In genomic region chr17:84386176-84386575, GRCm38 (mm10) we compare ENCODE assay signal across 18 mouse cellular contexts.
DNase-seq lines count a peak whose midpoint lies in the region; ATAC-seq and TF ChIP-seq lines count a peak whose summit lies in the region.
"Had no signal": no experiment of that assay in that cellular context is flagged by ENCODE, and none has a peak within 500 bp of the region (broad histone marks: within the 10 kb centered on the region; RNA-seq: fewer than 3 reads in every experiment).

No protein-coding gene starts in this region.

- WGBS in stomach, embryonic 15.5 days, result 73% methylated on average over 4 of the region's 4 CpGs
- WGBS in stomach, postnatal 0 days, result 63% methylated on average over 4 of the region's 4 CpGs
- 86% methylated on average over 4 of the region's 4 CpGs for WGBS in kidney, embryonic 15.5 days

- ATAC-seq in erythroblast, adult 5-6 weeks (replicated peaks; ENCODE audit: low FRiP score, poor library complexity, severe bottlenecking), result 0 out of 2 replicates have a peak, but pooled peaks have one; percentile 25
- no peak for ATAC-seq in stomach, embryonic 15.5 days (ENCODE audit: insufficient read depth, low FRiP score, low read depth)
- ATAC-seq in stomach, postnatal 0 days (ENCODE audit: low FRiP score, low TSS enrichment), result peak; percentile 68; the same call in 1 of the 2 replicates
- no peak for ATAC-seq in monocyte, adult 5-6 weeks (replicated peaks; ENCODE audit: insufficient number of reproducible peaks, low FRiP score, low TSS enrichment, poor library complexity, severe bottlenecking)
- ATAC-seq in kidney, embryonic 15.5 days (replicated peaks; ENCODE audit: low FRiP score), result no peak
- ATAC-seq: forebrain, embryonic 14.5 days had no signal

- H3K9ac ChIP-seq in stomach, embryonic 15.5 days, result no peak overlapping the region
- no peak overlapping the region for H3K9ac ChIP-seq in stomach, postnatal 0 days (ENCODE audit: low read length)
- no peak overlapping the region for H3K9ac ChIP-seq in kidney, embryonic 15.5 days
- H3K9ac ChIP-seq: embryonic facial prominence, embryonic 12.5 days; forebrain, embryonic 12.5 days had no signal

- peaks cover 6% of the 10 kb centered on the region for H3K36me3 ChIP-seq in stomach, embryonic 15.5 days
- no peaks in the 10 kb centered on the region; the same call in 1 of the 2 replicates for H3K36me3 ChIP-seq in stomach, postnatal 0 days (ENCODE audit: control insufficient read depth, insufficient read depth, low read length)
- peaks cover 67% of the 10 kb centered on the region for H3K36me3 ChIP-seq in kidney, embryonic 15.5 days

- no peak for TF ChIP-seq CTCF in stomach, postnatal 0 days (IDR thresholded peaks at IDR 0.05; ENCODE audit: low read depth)

- DNase-seq in stomach, postnatal 0 days (ENCODE audit: low spot score), result peak; percentile 33
- DNase-seq: adrenal gland, adult 2 months; adrenal gland, postnatal 10 days; adrenal gland, postnatal 25 days; cerebellum, adult 11 months; cerebellum, adult 18-20 months; cerebellum, adult 8-10 months; cerebellum, adult 9-11 months had no signal

- H3K4me1 ChIP-seq in stomach, embryonic 15.5 days, result no peaks in the 10 kb centered on the region
- no peaks in the 10 kb centered on the region for H3K4me1 ChIP-seq in stomach, postnatal 0 days (replicated peaks; ENCODE audit: control insufficient read depth, insufficient read depth)
- no peaks in the 10 kb centered on the region for H3K4me1 ChIP-seq in kidney, embryonic 15.5 days
- H3K4me1 ChIP-seq: embryonic facial prominence, embryonic 10.5 days; embryonic facial prominence, embryonic 12.5 days; forebrain, embryonic 10.5 days; forebrain, embryonic 12.5 days had no signal

- H3K4me2 ChIP-seq in stomach, embryonic 15.5 days, result no peak overlapping the region
- H3K4me2 ChIP-seq in stomach, postnatal 0 days (replicated peaks; ENCODE audit: low read depth), result no peak overlapping the region
- H3K4me2 ChIP-seq in kidney, embryonic 15.5 days, result no peak overlapping the region
- H3K4me2 ChIP-seq: embryonic facial prominence, embryonic 12.5 days; forebrain, embryonic 12.5 days had no signal

- no peaks in the 10 kb centered on the region for H3K9me3 ChIP-seq in stomach, embryonic 15.5 days
- no peaks in the 10 kb centered on the region for H3K9me3 ChIP-seq in stomach, postnatal 0 days (ENCODE audit: control insufficient read depth, low read length)
- peaks cover 3% of the 10 kb centered on the region; the same call in 1 of the 2 replicates for H3K9me3 ChIP-seq in kidney, embryonic 15.5 days (replicated peaks)
- H3K9me3 ChIP-seq: embryonic facial prominence, embryonic 12.5 days; forebrain, embryonic 12.5 days had no signal

- H3K4me3 ChIP-seq in stomach, embryonic 15.5 days (replicated peaks), result no peak overlapping the region
- no peak overlapping the region for H3K4me3 ChIP-seq in stomach, postnatal 0 days (ENCODE audit: low read depth, low read length)
- H3K4me3 ChIP-seq in kidney, embryonic 15.5 days (replicated peaks), result no peak overlapping the region
- H3K4me3 ChIP-seq: embryonic facial prominence, embryonic 10.5 days; embryonic facial prominence, embryonic 12.5 days; erythroblast, embryonic 14.5 days; forebrain, embryonic 10.5 days; forebrain, embryonic 12.5 days had no signal

- no peaks in the 10 kb centered on the region for H3K27me3 ChIP-seq in stomach, embryonic 15.5 days (replicated peaks)
- no peaks in the 10 kb centered on the region for H3K27me3 ChIP-seq in stomach, postnatal 0 days (ENCODE audit: control insufficient read depth, insufficient read depth, low read length)
- no peaks in the 10 kb centered on the region for H3K27me3 ChIP-seq in kidney, embryonic 15.5 days
- H3K27me3 ChIP-seq: embryonic facial prominence, embryonic 12.5 days; forebrain, embryonic 12.5 days had no signal

- H3K27ac ChIP-seq in stomach, embryonic 15.5 days, result 0 out of 2 replicates have a peak overlapping the region, but pooled peaks have one; percentile 17
- H3K27ac ChIP-seq in stomach, postnatal 0 days (replicated peaks), result 0 out of 2 replicates have a peak overlapping the region, but pooled peaks have one; percentile 35
- H3K27ac ChIP-seq in kidney, embryonic 15.5 days, result no peak overlapping the region
- H3K27ac ChIP-seq: embryonic facial prominence, embryonic 10.5 days; embryonic facial prominence, embryonic 12.5 days; forebrain, embryonic 10.5 days; forebrain, embryonic 12.5 days had no signal

- no peak for TF ChIP-seq EP300 in stomach, postnatal 0 days (optimal IDR thresholded peaks at IDR 0.05)

Comparison
In these comparisons a context has a peak if more than half of its experiments do, and no peak if none do; other contexts are left out.
1. ATAC-seq: peak in erythroblast, adult 5-6 weeks (single experiment) and stomach, postnatal 0 days (single experiment); none in stomach, embryonic 15.5 days (single experiment), monocyte, adult 5-6 weeks (single experiment) and kidney, embryonic 15.5 days (single experiment).